In the genomic region with DNA sequence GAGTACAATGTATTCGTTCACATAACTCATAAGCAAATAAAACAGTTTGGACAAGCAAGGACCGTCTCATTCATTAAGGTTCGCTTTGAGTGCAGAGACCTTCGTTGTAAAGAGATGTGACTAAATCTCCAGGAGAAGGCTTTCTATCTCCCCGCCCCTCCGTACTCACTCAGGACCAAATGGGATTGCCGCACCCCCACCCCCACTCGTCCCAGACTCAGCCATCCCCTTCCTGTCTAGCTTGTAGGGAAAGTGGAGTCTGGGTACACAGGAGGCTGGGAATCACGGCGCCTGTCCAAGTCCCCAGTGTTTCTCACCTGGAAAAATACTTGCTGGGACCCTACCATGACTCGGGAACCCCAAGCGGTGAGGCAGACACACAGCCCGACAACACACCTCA, we compare ENCODE assay signal across 27 mouse cellular contexts. TPM values are rescaled to one million over a fixed set of nuclear protein-coding genes. Genes with fewer than 3 reads are reported as not detected.
DNase-seq lines count a peak whose midpoint lies in the region; ATAC-seq lines count a peak whose summit lies in the region.
"Had no signal": no experiment of that assay in that cellular context is flagged by ENCODE, and none has a peak within 500 bp of the region (broad histone marks: within the 10 kb centered on the region; RNA-seq: fewer than 3 reads in every experiment).

No protein-coding gene starts in this region.

- DNase-seq in midbrain, embryonic 11.5 days (ENCODE audit: low spot score, missing footprints) = peak; percentile 17
- no peak for DNase-seq in midbrain, embryonic 10.5 days (ENCODE audit: low spot score)
- DNase-seq in ES-CJ7 (ENCODE audit: low read depth, low spot score) (peak; percentile 83), WW6 (ENCODE audit: low read depth, low spot score) (peak; percentile 39)
- DNase-seq in frontal cortex, postnatal 10 days (ENCODE audit: low spot score in 2 of 2) = no peak
- DNase-seq: adrenal gland, adult 8-10 months; adrenal gland, postnatal 25 days; cerebellum, adult 11-12 months; cerebellum, adult 8-10 months; embryo, embryonic 11 days; gastrocnemius, postnatal 25 days; heart, adult 2 months had no signal

- no peak overlapping the region for H3K27ac ChIP-seq in midbrain, embryonic 11.5 days (ENCODE audit: low read depth, low read length)
- H3K27ac ChIP-seq in midbrain, embryonic 10.5 days (replicated peaks) = no peak overlapping the region
- no peak overlapping the region for H3K27ac ChIP-seq in forebrain, embryonic 16.5 days (ENCODE audit: low read length)
- H3K27ac ChIP-seq: embryonic facial prominence, embryonic 10.5 days; embryonic facial prominence, embryonic 13.5 days; forebrain, embryonic 12.5 days; forebrain, embryonic 15.5 days; heart, adult 2 months; heart, embryonic 10.5 days; heart, embryonic 13.5 days; hindbrain, embryonic 12.5 days; hindbrain, embryonic 15.5 days had no signal

- WGBS in midbrain, embryonic 11.5 days = 95% methylated on average over 13 of the region's 13 CpGs
- 95% methylated on average over 13 of the region's 13 CpGs for WGBS in midbrain, embryonic 10.5 days
- WGBS in forebrain, embryonic 16.5 days = 92% methylated on average over 13 of the region's 13 CpGs

- peaks cover 4% of the 10 kb centered on the region; the same call in 1 of the 2 replicates for H3K9me3 ChIP-seq in midbrain, embryonic 11.5 days (ENCODE audit: control insufficient read depth, low read length)
- H3K9me3 ChIP-seq in midbrain, embryonic 10.5 days (replicated peaks) = peaks cover 29% of the 10 kb centered on the region
- H3K9me3 ChIP-seq in forebrain, embryonic 16.5 days (ENCODE audit: control insufficient read depth, low read length) = no peaks in the 10 kb centered on the region
- H3K9me3 ChIP-seq: forebrain, embryonic 15.5 days; hindbrain, embryonic 15.5 days had no signal

- H3K36me3 ChIP-seq in midbrain, embryonic 11.5 days (ENCODE audit: control insufficient read depth, insufficient read depth, low read length) = no peaks in the 10 kb centered on the region
- peaks cover 10% of the 10 kb centered on the region for H3K36me3 ChIP-seq in midbrain, embryonic 10.5 days
- no peaks in the 10 kb centered on the region for H3K36me3 ChIP-seq in forebrain, embryonic 16.5 days (ENCODE audit: control insufficient read depth, insufficient read depth)
- H3K36me3 ChIP-seq: embryonic facial prominence, embryonic 13.5 days; forebrain, embryonic 12.5 days; forebrain, embryonic 15.5 days; heart, embryonic 10.5 days; heart, embryonic 13.5 days had no signal

- no peak overlapping the region for H3K4me3 ChIP-seq in midbrain, embryonic 11.5 days (ENCODE audit: low read depth, low read length)
- no peak overlapping the region for H3K4me3 ChIP-seq in midbrain, embryonic 10.5 days
- H3K4me3 ChIP-seq in forebrain, embryonic 16.5 days (replicated peaks; ENCODE audit: low read length) = no peak overlapping the region
- H3K4me3 ChIP-seq: embryonic facial prominence, embryonic 10.5 days; embryonic facial prominence, embryonic 13.5 days; erythroblast, embryonic 14.5 days; forebrain, embryonic 12.5 days; forebrain, embryonic 15.5 days; heart, adult 2 months; heart, embryonic 10.5 days; heart, embryonic 13.5 days; hindbrain, embryonic 12.5 days; hindbrain, embryonic 15.5 days had no signal

- no peak overlapping the region for H3K9ac ChIP-seq in midbrain, embryonic 11.5 days (ENCODE audit: low read length)
- H3K9ac ChIP-seq in forebrain, embryonic 16.5 days (replicated peaks; ENCODE audit: low read depth, low read length) = no peak overlapping the region
- H3K9ac ChIP-seq: embryonic facial prominence, embryonic 13.5 days; forebrain, embryonic 12.5 days; forebrain, embryonic 15.5 days; heart, embryonic 13.5 days; hindbrain, embryonic 12.5 days; hindbrain, embryonic 15.5 days had no signal

- no peaks in the 10 kb centered on the region for H3K4me1 ChIP-seq in midbrain, embryonic 11.5 days (ENCODE audit: control insufficient read depth, insufficient read depth, low read length)
- no peaks in the 10 kb centered on the region for H3K4me1 ChIP-seq in midbrain, embryonic 10.5 days
- H3K4me1 ChIP-seq in forebrain, embryonic 16.5 days (replicated peaks; ENCODE audit: control insufficient read depth, insufficient read depth, low read length) = no peaks in the 10 kb centered on the region
- H3K4me1 ChIP-seq: embryonic facial prominence, embryonic 10.5 days; embryonic facial prominence, embryonic 13.5 days; forebrain, embryonic 12.5 days; forebrain, embryonic 15.5 days; heart, embryonic 10.5 days; heart, embryonic 13.5 days; hindbrain, embryonic 12.5 days; hindbrain, embryonic 15.5 days had no signal

- ATAC-seq in midbrain, embryonic 11.5 days (ENCODE audit: low FRiP score) = no peak
- no peak for ATAC-seq in forebrain, embryonic 16.5 days
- ATAC-seq: activated CD4-positive, CD25-positive, alpha-beta regulatory T cell, adult 4 months; CD4-positive, CD25-positive, alpha-beta regulatory T cell, adult 4 months; forebrain, embryonic 15.5 days; intestine, postnatal 0 days had no signal

- H3K4me2 ChIP-seq in midbrain, embryonic 11.5 days = no peak overlapping the region
- no peak overlapping the region for H3K4me2 ChIP-seq in forebrain, embryonic 16.5 days (ENCODE audit: low read length)
- H3K4me2 ChIP-seq: embryonic facial prominence, embryonic 13.5 days; forebrain, embryonic 12.5 days; forebrain, embryonic 15.5 days; heart, embryonic 13.5 days; hindbrain, embryonic 12.5 days; hindbrain, embryonic 15.5 days had no signal

- H3K27me3 ChIP-seq in midbrain, embryonic 11.5 days (ENCODE audit: control insufficient read depth, insufficient read depth, low read length) = no peaks in the 10 kb centered on the region
- H3K27me3 ChIP-seq in midbrain, embryonic 10.5 days (ENCODE audit: low read depth, poor library complexity, severe bottlenecking) = no peaks in the 10 kb centered on the region
- H3K27me3 ChIP-seq in forebrain, embryonic 16.5 days (replicated peaks; ENCODE audit: control insufficient read depth, insufficient read depth, low read length) = no peaks in the 10 kb centered on the region
- H3K27me3 ChIP-seq: embryonic facial prominence, embryonic 13.5 days; forebrain, embryonic 12.5 days; forebrain, embryonic 15.5 days; hindbrain, embryonic 12.5 days; hindbrain, embryonic 15.5 days had no signal

RNA-seq across cellular contexts. Expression of gene Slc15a4, which starts 6.9 kb away (rescaled TPM):
- polyA plus RNA-seq in midbrain, embryonic 11.5 days (2014; fragmentation: Nextera tagmentation; extraction: Ambion mirVana) = 21.0 and 23.1 TPM in 2 replicates
- 23.8 and 26.1 TPM in 2 replicates for polyA plus RNA-seq in midbrain, embryonic 10.5 days (2016; fragmentation: Nextera tagmentation; extraction: Ambion mirVana)
- 28.2 and 32.2 TPM in 2 replicates for polyA plus RNA-seq in forebrain, embryonic 16.5 days (2015; fragmentation: Nextera tagmentation; extraction: Ambion mirVana)

RNA-seq across cellular contexts. Expression of gene Glt1d1, which starts 7.6 kb away (rescaled TPM):
- polyA plus RNA-seq in midbrain, embryonic 11.5 days (2014; fragmentation: Nextera tagmentation; extraction: Ambion mirVana) = 0.33 and 1.1 TPM in 2 replicates
- 1.3 and 1.4 TPM in 2 replicates for polyA plus RNA-seq in midbrain, embryonic 10.5 days (2016; fragmentation: Nextera tagmentation; extraction: Ambion mirVana)
- polyA plus RNA-seq in forebrain, embryonic 16.5 days (2015; fragmentation: Nextera tagmentation; extraction: Ambion mirVana) = 0.98 and 1.1 TPM in 2 replicates
- polyA plus RNA-seq: activated CD4-positive, CD25-positive, alpha-beta regulatory T cell, adult 4 months; C2C12; CD4-positive, CD25-positive, alpha-beta regulatory T cell, adult 4 months; erythroblast, embryonic 14.5 days; heart, adult 2 months; heart, embryonic 13.5 days; heart, embryonic 16.5 days had no signal

Comparison
In these comparisons a context has a peak if more than half of its experiments do, and no peak if none do; other contexts are left out.
1. DNase-seq: peak in midbrain, embryonic 11.5 days (single experiment), ES-CJ7 (single experiment) and WW6 (single experiment); none in midbrain, embryonic 10.5 days (single experiment) and frontal cortex, postnatal 10 days (0 of 2).